Mouse (Mus musculus): Measurements from ENCODE around the gene Dock8. TPM values are rescaled to one million over a fixed set of nuclear protein-coding genes. Genes with fewer than 3 reads are reported as not detected.

Dock8 gene
- polyA plus RNA-seq, 1 experiment from 2014 or later, result 1.8 TPM

- H3K27ac ChIP-seq, result no peak overlapping the region
- H3K27me3 ChIP-seq (ENCODE audit: control insufficient read depth, insufficient read depth, low read length), result no peaks in the 10 kb centered on the region
- ATAC-seq (ENCODE audit: low FRiP score), result no peak
- no peak overlapping the region for H3K9ac ChIP-seq
- H3K4me2 ChIP-seq (replicated peaks), result no peak overlapping the region
- whole genome bisulfite sequencing, result 88% methylated on average over 10 of the region's 10 CpGs
- H3K4me1 ChIP-seq (replicated peaks; ENCODE audit: control insufficient read depth, insufficient read depth, low read length), result no peaks in the 10 kb centered on the region
- no peaks in the 10 kb centered on the region for H3K36me3 ChIP-seq (replicated peaks; ENCODE audit: control insufficient read depth, insufficient read depth)
- no peak overlapping the region for H3K4me3 ChIP-seq (replicated peaks; ENCODE audit: low read length)
- DNase-seq (ENCODE audit: low spot score), result no peak
- no peaks in the 10 kb centered on the region for H3K9me3 ChIP-seq (ENCODE audit: control insufficient read depth, low read length)
Observed at GRCm38 (mm10) chr19:24978852-24979842, 20.2 kb upstream of the Dock8 start.

- Histone ChIP-seq H3K36me3 (replicated peaks; ENCODE audit: control insufficient read depth, insufficient read depth) (no peaks in the 10 kb centered on the region), H3K9ac (no peak overlapping the region), H3K27ac (no peak overlapping the region), H3K9me3 (ENCODE audit: control insufficient read depth, low read length) (no peaks in the 10 kb centered on the region), H3K4me2 (replicated peaks) (no peak overlapping the region), H3K4me3 (replicated peaks; ENCODE audit: low read length) (no peak overlapping the region), H3K4me1 (replicated peaks; ENCODE audit: control insufficient read depth, insufficient read depth, low read length) (no peaks in the 10 kb centered on the region), H3K27me3 (ENCODE audit: control insufficient read depth, insufficient read depth, low read length) (no peaks in the 10 kb centered on the region)
- WGBS, result 36% methylated on average over 8 of the region's 8 CpGs
- DNase-seq (ENCODE audit: low spot score), result peak; percentile 70
- ATAC-seq (ENCODE audit: low FRiP score), result peak; percentile 53; the same call in 1 of the 2 replicates
Observed at GRCm38 (mm10) chr19:24981294-24981693, 18.0 kb upstream of the Dock8 start.

GRCm38 (mm10) chr19:24983050-24983449, 16.3 kb upstream of the Dock8 start:
- Histone ChIP-seq H3K4me2 (replicated peaks) (no peak overlapping the region), H3K27ac (no peak overlapping the region), H3K4me1 (replicated peaks; ENCODE audit: control insufficient read depth, insufficient read depth, low read length) (no peaks in the 10 kb centered on the region), H3K4me3 (replicated peaks; ENCODE audit: low read length) (no peak overlapping the region), H3K9me3 (ENCODE audit: control insufficient read depth, low read length) (no peaks in the 10 kb centered on the region), H3K36me3 (replicated peaks; ENCODE audit: control insufficient read depth, insufficient read depth) (no peaks in the 10 kb centered on the region), H3K9ac (no peak overlapping the region), H3K27me3 (ENCODE audit: control insufficient read depth, insufficient read depth, low read length) (no peaks in the 10 kb centered on the region)
- no peak for DNase-seq (ENCODE audit: low spot score)
- ATAC-seq (ENCODE audit: low FRiP score), result no peak
- 86% methylated on average over 4 of the region's 4 CpGs for WGBS

- ATAC-seq (ENCODE audit: low FRiP score), result no peak
- Histone ChIP-seq H3K36me3 (replicated peaks; ENCODE audit: control insufficient read depth, insufficient read depth) (no peaks in the 10 kb centered on the region), H3K4me3 (replicated peaks; ENCODE audit: low read length) (no peak overlapping the region), H3K9me3 (ENCODE audit: control insufficient read depth, low read length) (no peaks in the 10 kb centered on the region), H3K9ac (no peak overlapping the region), H3K27ac (no peak overlapping the region), H3K4me2 (replicated peaks) (no peak overlapping the region), H3K27me3 (ENCODE audit: control insufficient read depth, insufficient read depth, low read length) (no peaks in the 10 kb centered on the region), H3K4me1 (replicated peaks; ENCODE audit: control insufficient read depth, insufficient read depth, low read length) (no peaks in the 10 kb centered on the region)
- WGBS, result 74% methylated on average over 7 of the region's 7 CpGs
- DNase-seq (ENCODE audit: low spot score), result no peak
Observed at GRCm38 (mm10) chr19:24983857-24984498, 15.4 kb upstream of the Dock8 start.

GRCm38 (mm10) chr19:24985045-24985444, 14.3 kb upstream of the Dock8 start:
- Histone ChIP-seq H3K4me3 (replicated peaks; ENCODE audit: low read length) (no peak overlapping the region), H3K27ac (no peak overlapping the region), H3K36me3 (replicated peaks; ENCODE audit: control insufficient read depth, insufficient read depth) (no peaks in the 10 kb centered on the region), H3K4me1 (replicated peaks; ENCODE audit: control insufficient read depth, insufficient read depth, low read length) (no peaks in the 10 kb centered on the region), H3K9ac (no peak overlapping the region), H3K4me2 (replicated peaks) (no peak overlapping the region), H3K9me3 (ENCODE audit: control insufficient read depth, low read length) (no peaks in the 10 kb centered on the region), H3K27me3 (ENCODE audit: control insufficient read depth, insufficient read depth, low read length) (no peaks in the 10 kb centered on the region)
- ATAC-seq (ENCODE audit: low FRiP score) (no peak), DNase-seq (ENCODE audit: low spot score) (no peak)
- 94% methylated on average over 2 of the region's 2 CpGs for WGBS

GRCm38 (mm10) chr19:24987355-24987754, 12.0 kb upstream of the Dock8 start:
- no peak overlapping the region for H3K4me3 ChIP-seq (replicated peaks; ENCODE audit: low read length)
- H3K27ac ChIP-seq, result no peak overlapping the region
- H3K4me1 ChIP-seq (replicated peaks; ENCODE audit: control insufficient read depth, insufficient read depth, low read length), result no peaks in the 10 kb centered on the region
- ATAC-seq (ENCODE audit: low FRiP score) (no peak), DNase-seq (ENCODE audit: low spot score) (no peak)
- no peaks in the 10 kb centered on the region for H3K9me3 ChIP-seq (ENCODE audit: control insufficient read depth, low read length)
- no peak overlapping the region for H3K9ac ChIP-seq
- no peaks in the 10 kb centered on the region for H3K27me3 ChIP-seq (ENCODE audit: control insufficient read depth, insufficient read depth, low read length)
- H3K4me2 ChIP-seq (replicated peaks), result no peak overlapping the region
- 76% methylated on average over 4 of the region's 4 CpGs for WGBS
- H3K36me3 ChIP-seq (replicated peaks; ENCODE audit: control insufficient read depth, insufficient read depth), result no peaks in the 10 kb centered on the region

GRCm38 (mm10) chr19:24988831-24989230, 10.5 kb upstream of the Dock8 start:
- DNase-seq (ENCODE audit: low spot score), result no peak
- H3K27me3 ChIP-seq (ENCODE audit: control insufficient read depth, insufficient read depth, low read length), result no peaks in the 10 kb centered on the region
- H3K9ac ChIP-seq, result no peak overlapping the region
- H3K9me3 ChIP-seq (ENCODE audit: control insufficient read depth, low read length), result no peaks in the 10 kb centered on the region
- no peak for ATAC-seq (ENCODE audit: low FRiP score)
- no peak overlapping the region for H3K4me3 ChIP-seq (replicated peaks; ENCODE audit: low read length)
- no peaks in the 10 kb centered on the region for H3K36me3 ChIP-seq (replicated peaks; ENCODE audit: control insufficient read depth, insufficient read depth)
- H3K27ac ChIP-seq, result no peak overlapping the region
- no peak overlapping the region for H3K4me2 ChIP-seq (replicated peaks)
- 69% methylated on average over 5 of the region's 5 CpGs for WGBS
- H3K4me1 ChIP-seq (replicated peaks; ENCODE audit: control insufficient read depth, insufficient read depth, low read length), result no peaks in the 10 kb centered on the region

GRCm38 (mm10) chr19:24990138-24990822, 9.1 kb upstream of the Dock8 start:
- ATAC-seq (ENCODE audit: low FRiP score) (no peak), DNase-seq (ENCODE audit: low spot score) (no peak)
- Histone ChIP-seq H3K27me3 (ENCODE audit: control insufficient read depth, insufficient read depth, low read length) (no peaks in the 10 kb centered on the region), H3K9ac (no peak overlapping the region), H3K4me2 (replicated peaks) (no peak overlapping the region), H3K4me3 (replicated peaks; ENCODE audit: low read length) (no peak overlapping the region), H3K36me3 (replicated peaks; ENCODE audit: control insufficient read depth, insufficient read depth) (no peaks in the 10 kb centered on the region), H3K9me3 (ENCODE audit: control insufficient read depth, low read length) (no peaks in the 10 kb centered on the region), H3K4me1 (replicated peaks; ENCODE audit: control insufficient read depth, insufficient read depth, low read length) (no peaks in the 10 kb centered on the region), H3K27ac (no peak overlapping the region)
- 79% methylated on average over 7 of the region's 7 CpGs for WGBS

- no peak overlapping the region for H3K27ac ChIP-seq
- peaks cover 18% of the 10 kb centered on the region for H3K27me3 ChIP-seq (ENCODE audit: control insufficient read depth, insufficient read depth, low read length)
- ATAC-seq (ENCODE audit: low FRiP score) (no peak), DNase-seq (ENCODE audit: low spot score) (no peak)
- no peaks in the 10 kb centered on the region for H3K4me1 ChIP-seq (replicated peaks; ENCODE audit: control insufficient read depth, insufficient read depth, low read length)
- H3K4me2 ChIP-seq (replicated peaks), result no peak overlapping the region
- WGBS, result 71% methylated on average over 6 of the region's 6 CpGs
- no peaks in the 10 kb centered on the region for H3K9me3 ChIP-seq (ENCODE audit: control insufficient read depth, low read length)
- no peaks in the 10 kb centered on the region for H3K36me3 ChIP-seq (replicated peaks; ENCODE audit: control insufficient read depth, insufficient read depth)
- no peak overlapping the region for H3K4me3 ChIP-seq (replicated peaks; ENCODE audit: low read length)
- H3K9ac ChIP-seq, result no peak overlapping the region
Observed at GRCm38 (mm10) chr19:24993526-24993925, 5.8 kb upstream of the Dock8 start.

Measured in hindbrain, embryonic 14.5 days (tissue).